Mouse (Mus musculus): ENCODE measurements at regions not wholly inside any gene's neighbourhood (a gene's known extent, or its start where the extent isn't known, plus 50 kb on each side); places are given as distances from the start of the nearest gene placed in this dataset.

DNA sequence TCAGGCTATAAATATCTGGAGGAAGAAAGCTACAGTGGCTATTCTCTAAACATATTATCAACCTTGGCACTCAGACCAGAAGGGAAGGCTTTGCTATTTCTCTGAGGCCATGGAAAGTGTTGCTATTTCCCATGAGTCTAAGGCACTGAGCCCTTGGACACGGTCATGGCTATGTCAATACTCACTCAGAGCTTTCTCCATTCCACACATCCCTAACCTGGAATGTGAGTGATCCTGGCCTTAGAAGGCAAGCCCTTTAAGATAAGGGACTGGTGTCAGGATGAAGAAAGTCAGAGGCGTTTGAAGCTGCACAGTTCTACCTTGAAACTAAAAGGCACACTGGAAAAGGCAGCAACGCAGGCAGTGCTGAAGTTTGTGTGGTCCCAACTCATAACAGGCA lies 478.3 kb downstream of the Rps29 start:
- no peak for ATAC-seq
- no peak overlapping the region for H3K27ac ChIP-seq (ENCODE audit: low read length)
- TF ChIP-seq CTCF (IDR thresholded peaks at IDR 0.05): no peak
- TF ChIP-seq EP300 (IDR thresholded peaks at IDR 0.05): no peak

DNA sequence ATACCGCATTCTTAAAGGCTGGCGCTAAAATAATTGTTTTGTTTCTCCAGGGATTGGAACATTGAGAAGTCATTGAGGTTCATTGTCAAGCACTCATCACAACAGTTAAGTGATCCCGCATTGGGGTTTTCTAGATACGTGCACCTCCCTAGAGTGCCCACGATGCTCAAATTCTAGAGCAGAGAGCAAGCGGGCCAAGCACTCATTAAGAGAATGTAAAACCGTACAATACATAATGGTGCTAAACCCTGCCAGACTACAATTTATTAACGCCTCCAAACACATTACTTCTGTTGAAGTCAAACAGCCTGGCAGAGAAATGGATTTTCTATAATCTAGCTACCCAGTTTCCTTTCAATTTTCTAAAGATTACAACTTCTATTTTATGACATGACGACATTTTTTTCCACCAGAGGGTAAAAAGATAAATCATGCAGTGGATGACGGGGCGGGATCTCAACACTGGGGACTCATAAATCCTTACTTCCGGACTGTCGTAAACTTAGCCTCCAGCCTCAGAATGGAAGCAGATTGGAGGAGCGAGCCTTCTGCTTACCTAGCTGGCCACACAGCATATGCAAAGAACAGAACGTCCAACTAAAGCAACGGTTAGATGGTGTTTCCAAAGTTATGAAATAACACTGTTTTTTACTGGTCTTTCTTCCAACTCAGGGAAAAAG lies 482.8 kb downstream of the Rps29 start:
- Histone ChIP-seq H3K4me3 (ENCODE audit: low read depth, low read length) (no peak overlapping the region), H3K4me1 (ENCODE audit: insufficient read depth, low read depth, low read length) (no peaks in the 10 kb centered on the region), H3K9me3 (ENCODE audit: low read length) (no peaks in the 10 kb centered on the region), H3K27ac (ENCODE audit: low read length) (no peak overlapping the region), H3K4me2 (replicated peaks; ENCODE audit: low read depth, low read length) (no peak overlapping the region), H3K36me3 (ENCODE audit: insufficient read depth, low read length) (no peaks in the 10 kb centered on the region), H3K9ac (replicated peaks; ENCODE audit: low read depth) (no peak overlapping the region), H3K27me3 (replicated peaks; ENCODE audit: insufficient read depth, low read length) (no peaks in the 10 kb centered on the region)
- 76% methylated on average over 16 of the region's 16 CpGs for WGBS
- no peak for DNase-seq (ENCODE audit: low spot score)
- no peak for ATAC-seq
- TF ChIP-seq EP300 (IDR thresholded peaks at IDR 0.05) (no peak), CTCF (IDR thresholded peaks at IDR 0.05) (no peak)

More for the DNA sequence above, 478.3 kb downstream of the Rps29 start:
- H3K4me2 ChIP-seq (replicated peaks; ENCODE audit: low read depth, low read length): no peak overlapping the region
- WGBS: 64% methylated on average over 3 of the region's 3 CpGs
- no peaks in the 10 kb centered on the region for H3K9me3 ChIP-seq (ENCODE audit: low read length)
- no peak overlapping the region for H3K4me3 ChIP-seq (ENCODE audit: low read depth, low read length)
- H3K9ac ChIP-seq (replicated peaks; ENCODE audit: low read depth): no peak overlapping the region
- H3K36me3 ChIP-seq (ENCODE audit: insufficient read depth, low read length): no peaks in the 10 kb centered on the region
- DNase-seq (ENCODE audit: low spot score): no peak
- no peaks in the 10 kb centered on the region for H3K27me3 ChIP-seq (replicated peaks; ENCODE audit: insufficient read depth, low read length)
- no peaks in the 10 kb centered on the region for H3K4me1 ChIP-seq (ENCODE audit: insufficient read depth, low read depth, low read length)

DNA sequence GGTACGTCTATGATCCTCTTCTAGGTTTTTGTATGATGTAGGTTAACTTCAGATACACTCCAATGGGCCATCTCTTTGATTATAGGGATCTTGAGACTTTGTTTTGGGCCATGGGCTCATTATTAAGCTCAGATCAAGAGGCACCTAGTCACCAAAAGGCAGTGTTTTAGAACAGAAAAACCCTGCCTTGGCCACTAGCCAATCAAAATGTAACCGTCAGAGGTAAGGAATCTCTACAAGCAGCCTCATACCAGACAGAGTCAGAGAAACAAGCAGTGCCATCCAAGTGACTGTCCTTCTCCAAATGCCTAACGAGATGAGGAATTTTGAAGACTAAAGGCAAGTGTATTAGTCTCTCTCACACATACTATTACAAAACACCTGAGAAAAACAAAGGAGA lies 487.0 kb downstream of the Rps29 start:
- Histone ChIP-seq H3K9me3 (ENCODE audit: low read length) (no peaks in the 10 kb centered on the region), H3K4me1 (ENCODE audit: insufficient read depth, low read depth, low read length) (no peaks in the 10 kb centered on the region), H3K27me3 (replicated peaks; ENCODE audit: insufficient read depth, low read length) (no peaks in the 10 kb centered on the region), H3K4me2 (replicated peaks; ENCODE audit: low read depth, low read length) (no peak overlapping the region), H3K36me3 (ENCODE audit: insufficient read depth, low read length) (no peaks in the 10 kb centered on the region), H3K27ac (ENCODE audit: low read length) (no peak overlapping the region), H3K9ac (replicated peaks; ENCODE audit: low read depth) (no peak overlapping the region), H3K4me3 (ENCODE audit: low read depth, low read length) (no peak overlapping the region)
- TF ChIP-seq CTCF (IDR thresholded peaks at IDR 0.05) (no peak), EP300 (IDR thresholded peaks at IDR 0.05) (no peak)
- 66% methylated on average over 3 of the region's 3 CpGs for WGBS
- ATAC-seq: no peak
- no peak for DNase-seq (ENCODE audit: low spot score)

DNA sequence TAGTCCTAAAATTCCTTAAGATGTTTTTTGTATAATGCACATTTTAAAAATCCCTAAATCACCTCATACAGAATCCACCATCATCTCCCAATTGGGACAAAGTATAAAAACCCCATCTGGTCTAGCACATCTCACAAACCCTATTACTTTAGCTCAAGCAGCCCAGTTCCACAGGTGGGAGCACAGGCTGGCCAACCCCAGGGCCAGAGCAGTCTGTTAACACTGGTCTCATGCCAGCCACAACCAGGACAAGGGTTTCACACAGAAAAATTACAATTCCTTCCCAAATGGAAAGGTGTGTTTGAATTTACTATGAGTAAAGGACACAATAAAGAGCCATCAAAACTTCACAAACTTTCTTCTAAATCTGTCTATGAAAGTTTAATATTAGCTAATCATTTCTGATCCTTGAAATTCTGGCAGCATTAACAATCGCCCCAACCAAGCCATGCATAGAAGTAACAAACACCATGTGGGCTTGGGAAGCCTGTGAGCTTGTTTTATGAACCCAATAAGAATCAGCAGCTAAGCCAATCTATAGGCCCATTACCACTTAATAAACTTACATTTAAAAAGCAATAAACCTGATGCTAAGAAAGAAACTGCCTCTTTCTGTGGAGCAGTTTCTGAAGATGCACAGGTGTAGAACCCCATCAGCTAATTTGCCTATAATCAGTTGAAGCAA lies 512.9 kb downstream of the Rps29 start:
- ATAC-seq: no peak
- no peak for DNase-seq (ENCODE audit: low spot score)

DNA sequence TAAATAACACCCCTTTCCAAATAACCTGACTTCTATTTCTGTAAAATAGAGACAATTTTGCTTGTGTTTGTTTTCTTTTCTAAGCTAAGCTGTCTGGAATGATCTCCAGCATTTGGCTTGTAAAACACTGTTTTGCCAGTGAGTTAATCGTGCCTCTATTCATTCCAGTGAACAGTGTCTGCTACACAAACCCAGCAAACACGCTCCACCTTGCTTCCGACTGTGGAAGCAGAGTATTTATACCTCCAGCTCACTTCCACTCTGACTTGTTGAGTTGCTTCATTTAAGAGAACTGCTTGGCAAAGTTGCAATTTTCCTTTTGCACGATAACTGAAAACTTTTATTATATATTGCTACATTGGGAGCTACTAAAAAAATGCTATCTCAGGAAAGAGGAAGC lies 515.3 kb downstream of the Rps29 start:
- no peaks in the 10 kb centered on the region for H3K27me3 ChIP-seq (replicated peaks; ENCODE audit: insufficient read depth, low read length)
- ATAC-seq (no peak), DNase-seq (ENCODE audit: low spot score) (no peak)
- no peak overlapping the region for H3K9ac ChIP-seq (replicated peaks; ENCODE audit: low read depth)
- TF ChIP-seq EP300 (IDR thresholded peaks at IDR 0.05) (no peak), CTCF (IDR thresholded peaks at IDR 0.05) (no peak)
- 80% methylated on average over 4 of the region's 4 CpGs for WGBS
- H3K27ac ChIP-seq (ENCODE audit: low read length): no peak overlapping the region
- no peaks in the 10 kb centered on the region for H3K36me3 ChIP-seq (ENCODE audit: insufficient read depth, low read length)
- no peak overlapping the region for H3K4me2 ChIP-seq (replicated peaks; ENCODE audit: low read depth, low read length)
- no peaks in the 10 kb centered on the region for H3K4me1 ChIP-seq (ENCODE audit: insufficient read depth, low read depth, low read length)
- no peak overlapping the region for H3K4me3 ChIP-seq (ENCODE audit: low read depth, low read length)
- H3K9me3 ChIP-seq (ENCODE audit: low read length): no peaks in the 10 kb centered on the region

More for the DNA sequence above, 512.9 kb downstream of the Rps29 start:
- Histone ChIP-seq H3K27me3 (replicated peaks; ENCODE audit: insufficient read depth, low read length) (no peaks in the 10 kb centered on the region), H3K9ac (replicated peaks; ENCODE audit: low read depth) (no peak overlapping the region), H3K4me2 (replicated peaks; ENCODE audit: low read depth, low read length) (no peak overlapping the region), H3K36me3 (ENCODE audit: insufficient read depth, low read length) (no peaks in the 10 kb centered on the region), H3K27ac (ENCODE audit: low read length) (no peak overlapping the region), H3K9me3 (ENCODE audit: low read length) (no peaks in the 10 kb centered on the region), H3K4me3 (ENCODE audit: low read depth, low read length) (no peak overlapping the region), H3K4me1 (ENCODE audit: insufficient read depth, low read depth, low read length) (no peaks in the 10 kb centered on the region)
- 79% methylated on average over 1 of the region's 1 CpGs for WGBS
- no peak for TF ChIP-seq EP300 (IDR thresholded peaks at IDR 0.05)
- no peak for TF ChIP-seq CTCF (IDR thresholded peaks at IDR 0.05)

DNA sequence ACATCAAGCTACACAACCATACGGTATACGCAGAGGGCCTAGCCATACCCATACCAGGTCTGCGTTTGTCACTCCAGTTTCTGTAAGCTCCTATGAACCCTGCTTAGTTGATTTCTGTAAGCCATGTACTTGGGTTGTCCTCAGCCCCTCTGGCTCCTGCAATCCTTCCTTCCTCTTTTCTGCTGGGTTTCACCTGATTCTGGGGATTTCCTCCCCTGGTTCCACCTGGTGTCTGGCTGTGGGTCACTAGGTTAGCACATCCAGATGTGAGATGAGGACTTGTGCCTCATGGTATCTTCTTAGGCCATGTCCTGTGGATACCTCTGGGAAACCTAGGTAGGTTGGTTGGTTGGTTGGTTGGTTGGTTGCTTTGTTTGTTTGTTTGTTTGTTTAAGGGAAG lies 526.5 kb downstream of the Rps29 start:
- H3K27me3 ChIP-seq (replicated peaks; ENCODE audit: insufficient read depth, low read length): no peaks in the 10 kb centered on the region
- no peak overlapping the region for H3K27ac ChIP-seq (ENCODE audit: low read length)
- no peak overlapping the region for H3K4me3 ChIP-seq (ENCODE audit: low read depth, low read length)
- H3K4me1 ChIP-seq (ENCODE audit: insufficient read depth, low read depth, low read length): no peaks in the 10 kb centered on the region
- H3K36me3 ChIP-seq (ENCODE audit: insufficient read depth, low read length): no peaks in the 10 kb centered on the region
- H3K9ac ChIP-seq (replicated peaks; ENCODE audit: low read depth): no peak overlapping the region
- ATAC-seq (no peak), DNase-seq (ENCODE audit: low spot score) (no peak)
- TF ChIP-seq CTCF (IDR thresholded peaks at IDR 0.05) (no peak), EP300 (IDR thresholded peaks at IDR 0.05) (no peak)
- no peak overlapping the region for H3K4me2 ChIP-seq (replicated peaks; ENCODE audit: low read depth, low read length)
- whole genome bisulfite sequencing: 95% methylated on average over 3 of the region's 3 CpGs
- no peaks in the 10 kb centered on the region for H3K9me3 ChIP-seq (ENCODE audit: low read length)
